Mouse (Mus musculus): ENCODE data around the gene Zfp341. TPM values are rescaled to one million over a fixed set of nuclear protein-coding genes. Genes with fewer than 3 reads are reported as not detected.

Gene Zfp341
- polyA plus RNA-seq, 1 experiment from 2014 or later, result 1.6 TPM

- no peak for ATAC-seq (ENCODE audit: insufficient number of reproducible peaks, low FRiP score, low TSS enrichment, low read depth)
- no peaks in the 10 kb centered on the region for H3K9me3 ChIP-seq (replicated peaks)
- no peak overlapping the region for H3K4me2 ChIP-seq (replicated peaks)
- no peaks in the 10 kb centered on the region for H3K27me3 ChIP-seq
- H3K27ac ChIP-seq (replicated peaks), result no peak overlapping the region
- no peaks in the 10 kb centered on the region for H3K36me3 ChIP-seq
- no peak overlapping the region for H3K9ac ChIP-seq
- H3K4me1 ChIP-seq, result peaks cover 47% of the 10 kb centered on the region
- WGBS, result 83% methylated on average over 6 of the region's 6 CpGs
- H3K4me3 ChIP-seq (replicated peaks), result no peak overlapping the region
These were observed 67.8 kb downstream of the Zfp341 start for GRCm38 (mm10) chr2:154680941-154681340.

- Histone ChIP-seq H3K4me1 (peaks cover 33% of the 10 kb centered on the region), H3K9ac (no peak overlapping the region), H3K27ac (replicated peaks) (peak overlapping the region; percentile 25; the same call in 1 of the 2 replicates), H3K4me3 (replicated peaks) (no peak overlapping the region), H3K9me3 (replicated peaks) (no peaks in the 10 kb centered on the region), H3K36me3 (no peaks in the 10 kb centered on the region), H3K27me3 (no peaks in the 10 kb centered on the region), H3K4me2 (replicated peaks) (no peak overlapping the region)
- 22% methylated on average over 1 of the region's 1 CpGs for WGBS
- ATAC-seq (ENCODE audit: insufficient number of reproducible peaks, low FRiP score, low TSS enrichment, low read depth), result no peak
These were observed 69.6 kb downstream of the Zfp341 start for GRCm38 (mm10) chr2:154682712-154683111.

DNA sequence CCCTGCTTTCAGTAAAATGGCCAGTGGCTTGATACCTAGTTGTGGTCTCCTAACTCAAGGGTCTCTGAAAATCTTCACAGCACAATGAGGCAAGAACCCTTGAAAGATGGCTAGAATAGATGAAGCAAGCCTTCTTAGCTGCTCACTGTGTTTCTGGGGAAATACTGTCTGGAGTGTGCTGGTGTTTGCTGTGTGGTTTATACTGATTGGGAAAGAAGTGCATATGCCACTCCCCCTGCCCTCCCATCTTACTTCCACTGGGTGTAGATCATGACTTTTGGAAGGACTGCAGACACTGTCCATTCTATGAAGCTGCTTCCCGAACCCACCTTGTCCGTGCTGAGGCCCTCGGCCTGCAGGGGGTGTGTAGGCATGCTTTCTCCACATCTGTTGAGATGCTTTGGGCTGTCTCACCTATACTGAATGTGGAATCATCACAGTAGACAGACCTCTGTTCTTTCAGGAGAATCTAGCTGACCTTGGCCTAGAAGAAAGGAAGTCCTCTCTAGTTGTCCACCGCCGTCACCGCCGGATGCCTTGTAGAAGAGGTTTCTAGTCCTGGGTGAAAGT, 71.9 kb downstream of the Zfp341 start:
- Histone ChIP-seq H3K4me1 (peaks cover 20% of the 10 kb centered on the region; the same call in 1 of the 2 replicates), H3K4me2 (replicated peaks) (no peak overlapping the region), H3K36me3 (peaks cover 8% of the 10 kb centered on the region), H3K27ac (replicated peaks) (no peak overlapping the region), H3K4me3 (replicated peaks) (no peak overlapping the region), H3K9me3 (replicated peaks) (no peaks in the 10 kb centered on the region), H3K9ac (no peak overlapping the region), H3K27me3 (no peaks in the 10 kb centered on the region)
- 95% methylated on average over 7 of the region's 7 CpGs for WGBS
- no peak for ATAC-seq (ENCODE audit: insufficient number of reproducible peaks, low FRiP score, low TSS enrichment, low read depth)

DNA sequence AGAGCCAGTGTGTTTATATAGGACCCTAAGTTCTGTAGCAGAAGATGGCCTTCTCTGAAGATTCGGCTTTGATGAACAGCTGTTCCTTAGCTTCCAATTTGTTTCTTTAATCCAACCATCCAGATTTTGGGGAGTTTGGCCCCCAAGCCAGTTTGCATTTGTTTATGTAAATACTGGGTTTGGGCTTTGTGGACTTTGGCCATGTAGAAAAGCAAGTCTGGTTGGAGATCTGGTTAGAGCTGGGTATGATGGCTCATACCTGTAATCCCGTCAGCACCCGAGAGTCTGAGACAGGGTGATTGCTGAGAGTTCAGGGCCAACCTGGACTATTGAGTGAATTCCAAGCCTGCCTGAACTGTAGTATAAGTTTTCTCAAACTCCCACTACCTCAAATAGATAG, 72.7 kb downstream of the Zfp341 start:
- no peak for ATAC-seq (ENCODE audit: insufficient number of reproducible peaks, low FRiP score, low TSS enrichment, low read depth)
- Histone ChIP-seq H3K9ac (no peak overlapping the region), H3K4me1 (peaks cover 20% of the 10 kb centered on the region; the same call in 1 of the 2 replicates), H3K4me2 (replicated peaks) (no peak overlapping the region), H3K9me3 (replicated peaks) (no peaks in the 10 kb centered on the region), H3K27me3 (no peaks in the 10 kb centered on the region), H3K4me3 (replicated peaks) (no peak overlapping the region), H3K27ac (replicated peaks) (no peak overlapping the region), H3K36me3 (peaks cover 16% of the 10 kb centered on the region)
- WGBS, result 74% methylated on average over 3 of the region's 3 CpGs

DNA sequence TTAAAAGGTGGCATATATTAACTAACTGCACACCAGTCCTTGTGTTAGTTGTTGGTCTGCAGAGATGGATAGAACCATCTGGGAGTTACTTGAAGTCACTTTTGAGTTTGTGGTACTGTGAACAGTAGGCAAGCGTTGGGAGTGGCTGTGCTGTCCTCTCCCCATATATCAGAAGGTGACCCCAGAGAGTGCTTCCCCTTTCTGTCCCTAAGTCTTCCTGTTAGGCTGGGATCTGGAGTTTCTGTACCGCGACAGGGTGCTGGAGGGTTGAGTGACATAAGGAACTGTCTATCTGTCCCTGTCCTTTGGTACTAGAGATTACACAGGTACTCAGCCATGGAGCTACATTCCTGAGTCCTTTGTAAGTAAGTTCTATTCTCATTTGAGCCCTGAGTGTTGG, 73.7 kb downstream of the Zfp341 start:
- 90% methylated on average over 3 of the region's 3 CpGs for WGBS
- Histone ChIP-seq H3K4me1 (peaks cover 19% of the 10 kb centered on the region; the same call in 1 of the 2 replicates), H3K27me3 (no peaks in the 10 kb centered on the region), H3K4me2 (replicated peaks) (no peak overlapping the region), H3K9ac (no peak overlapping the region), H3K9me3 (replicated peaks) (no peaks in the 10 kb centered on the region), H3K36me3 (peaks cover 23% of the 10 kb centered on the region), H3K4me3 (replicated peaks) (no peak overlapping the region), H3K27ac (replicated peaks) (no peak overlapping the region)
- ATAC-seq (ENCODE audit: insufficient number of reproducible peaks, low FRiP score, low TSS enrichment, low read depth), result no peak

DNA sequence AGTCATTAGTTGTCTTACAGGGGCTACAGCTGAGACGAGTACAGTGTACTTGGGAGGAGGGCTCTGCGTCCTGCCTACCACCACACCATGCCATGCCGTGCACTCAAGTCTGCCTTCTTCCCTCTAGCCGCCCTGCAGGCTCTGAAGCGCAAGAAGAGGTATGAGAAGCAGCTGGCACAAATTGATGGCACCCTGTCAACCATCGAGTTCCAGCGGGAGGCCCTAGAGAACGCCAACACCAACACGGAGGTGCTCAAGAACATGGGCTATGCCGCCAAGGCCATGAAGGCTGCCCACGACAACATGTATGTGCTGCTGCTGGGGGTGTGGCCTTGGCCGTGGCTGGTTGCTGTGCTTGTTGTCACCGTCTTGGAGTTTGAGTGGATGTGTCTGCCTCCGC, 76.3 kb downstream of the Zfp341 start:
- no peak overlapping the region for H3K4me3 ChIP-seq (replicated peaks)
- H3K9ac ChIP-seq, result no peak overlapping the region
- H3K27ac ChIP-seq (replicated peaks), result no peak overlapping the region
- H3K27me3 ChIP-seq, result no peaks in the 10 kb centered on the region
- 82% methylated on average over 14 of the region's 14 CpGs for WGBS
- H3K36me3 ChIP-seq, result peaks cover 41% of the 10 kb centered on the region
- 0 out of 2 replicates have a peak, but pooled peaks cover 13% of the 10 kb centered on the region for H3K4me1 ChIP-seq
- no peak overlapping the region for H3K4me2 ChIP-seq (replicated peaks)
- H3K9me3 ChIP-seq (replicated peaks), result no peaks in the 10 kb centered on the region
- ATAC-seq (ENCODE audit: insufficient number of reproducible peaks, low FRiP score, low TSS enrichment, low read depth), result no peak

GRCm38 (mm10) chr2:154690959-154691358, 77.9 kb downstream of the Zfp341 start:
- Histone ChIP-seq H3K4me3 (replicated peaks) (no peak overlapping the region), H3K9ac (no peak overlapping the region), H3K4me2 (replicated peaks) (no peak overlapping the region), H3K9me3 (replicated peaks) (no peaks in the 10 kb centered on the region), H3K27me3 (no peaks in the 10 kb centered on the region), H3K4me1 (0 out of 2 replicates have a peak, but pooled peaks cover 7% of the 10 kb centered on the region), H3K27ac (replicated peaks) (no peak overlapping the region), H3K36me3 (peaks cover 50% of the 10 kb centered on the region)
- no peak for ATAC-seq (ENCODE audit: insufficient number of reproducible peaks, low FRiP score, low TSS enrichment, low read depth)
- 94% methylated on average over 5 of the region's 5 CpGs for WGBS

DNA sequence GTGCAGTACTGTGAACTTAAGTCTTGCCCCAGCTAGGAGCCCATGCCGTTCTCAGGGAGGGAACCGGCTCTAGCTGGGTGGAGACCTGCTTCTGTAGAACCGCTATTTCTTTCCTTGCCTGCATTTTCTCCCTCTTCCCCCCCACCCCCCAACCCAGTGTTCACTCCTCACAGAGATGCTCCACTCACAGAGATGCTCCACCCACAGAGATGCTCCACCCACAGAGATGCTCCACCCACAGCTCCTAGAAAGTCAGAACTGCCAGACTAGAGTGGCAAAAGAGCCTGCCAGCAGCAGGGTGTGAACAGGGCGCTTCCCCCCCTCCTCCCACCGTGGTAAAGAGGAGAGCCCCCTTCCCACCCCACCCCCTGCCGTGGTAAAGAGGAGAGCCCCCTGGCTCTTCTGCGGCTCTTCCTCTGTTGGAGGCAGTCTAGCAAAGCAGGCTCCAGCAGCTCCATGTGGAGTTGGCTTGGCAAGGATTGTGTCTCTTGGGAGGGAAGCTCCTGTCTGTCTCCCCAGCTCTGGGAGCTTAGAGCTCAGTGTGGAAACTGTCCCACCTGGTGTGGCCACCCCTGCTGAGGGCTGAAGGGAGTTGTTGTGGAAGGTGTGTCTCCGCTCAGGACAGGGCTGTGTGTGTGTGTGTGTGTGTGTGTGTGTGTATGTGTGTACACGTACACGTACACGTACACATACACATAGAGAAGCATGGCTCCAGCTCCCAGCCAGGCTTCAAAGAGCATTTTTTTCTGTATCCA, 80.3 kb downstream of the Zfp341 start:
- Histone ChIP-seq H3K36me3 (peaks cover 50% of the 10 kb centered on the region), H3K4me3 (replicated peaks) (no peak overlapping the region), H3K4me1 (0 out of 2 replicates have a peak, but pooled peaks cover 7% of the 10 kb centered on the region), H3K27ac (replicated peaks) (peak overlapping the region; percentile 68; the same call in 1 of the 2 replicates), H3K9ac (no peak overlapping the region), H3K9me3 (replicated peaks) (no peaks in the 10 kb centered on the region), H3K27me3 (no peaks in the 10 kb centered on the region), H3K4me2 (replicated peaks) (no peak overlapping the region)
- WGBS, result 67% methylated on average over 11 of the region's 11 CpGs
- peak; percentile 52 for ATAC-seq (ENCODE audit: insufficient number of reproducible peaks, low FRiP score, low TSS enrichment, low read depth)

- Histone ChIP-seq H3K27me3 (no peaks in the 10 kb centered on the region), H3K9ac (no peak overlapping the region), H3K36me3 (peaks cover 50% of the 10 kb centered on the region), H3K4me3 (replicated peaks) (no peak overlapping the region), H3K4me2 (replicated peaks) (no peak overlapping the region), H3K9me3 (replicated peaks) (no peaks in the 10 kb centered on the region), H3K27ac (replicated peaks) (no peak overlapping the region; the same call in 1 of the 2 replicates), H3K4me1 (0 out of 2 replicates have a peak, but pooled peaks cover 7% of the 10 kb centered on the region)
- 85% methylated on average over 12 of the region's 12 CpGs for WGBS
- ATAC-seq (ENCODE audit: insufficient number of reproducible peaks, low FRiP score, low TSS enrichment, low read depth), result peak; percentile 64; the same call in 1 of the 2 replicates
These were observed 80.8 kb downstream of the Zfp341 start for GRCm38 (mm10) chr2:154693941-154694256.

GRCm38 (mm10) chr2:154695690-154696089, 82.6 kb downstream of the Zfp341 start:
- 47% methylated on average over 8 of the region's 8 CpGs for WGBS
- Histone ChIP-seq H3K27me3 (no peaks in the 10 kb centered on the region), H3K36me3 (peaks cover 35% of the 10 kb centered on the region)

More at GRCm38 (mm10) chr2:154695690-154696089, 82.6 kb downstream of the Zfp341 start:
- H3K4me1 ChIP-seq, result 0 out of 2 replicates have a peak, but pooled peaks cover 7% of the 10 kb centered on the region
- no peak overlapping the region for H3K4me2 ChIP-seq (replicated peaks)
- H3K9me3 ChIP-seq (replicated peaks), result no peaks in the 10 kb centered on the region
- no peak overlapping the region for H3K27ac ChIP-seq (replicated peaks)
- ATAC-seq (ENCODE audit: insufficient number of reproducible peaks, low FRiP score, low TSS enrichment, low read depth), result no peak
- no peak overlapping the region for H3K4me3 ChIP-seq (replicated peaks)
- no peak overlapping the region for H3K9ac ChIP-seq

Data from embryonic facial prominence, embryonic 15.5 days (tissue).